Mouse (Mus musculus): Measurements from ENCODE around the gene Hoxa3. TPM values are rescaled to one million over a fixed set of nuclear protein-coding genes. Genes with fewer than 3 reads are reported as not detected.

Hoxa3 gene
- polyA plus RNA-seq, 1 experiment from 2014 or later, result 13.3 TPM

DNA sequence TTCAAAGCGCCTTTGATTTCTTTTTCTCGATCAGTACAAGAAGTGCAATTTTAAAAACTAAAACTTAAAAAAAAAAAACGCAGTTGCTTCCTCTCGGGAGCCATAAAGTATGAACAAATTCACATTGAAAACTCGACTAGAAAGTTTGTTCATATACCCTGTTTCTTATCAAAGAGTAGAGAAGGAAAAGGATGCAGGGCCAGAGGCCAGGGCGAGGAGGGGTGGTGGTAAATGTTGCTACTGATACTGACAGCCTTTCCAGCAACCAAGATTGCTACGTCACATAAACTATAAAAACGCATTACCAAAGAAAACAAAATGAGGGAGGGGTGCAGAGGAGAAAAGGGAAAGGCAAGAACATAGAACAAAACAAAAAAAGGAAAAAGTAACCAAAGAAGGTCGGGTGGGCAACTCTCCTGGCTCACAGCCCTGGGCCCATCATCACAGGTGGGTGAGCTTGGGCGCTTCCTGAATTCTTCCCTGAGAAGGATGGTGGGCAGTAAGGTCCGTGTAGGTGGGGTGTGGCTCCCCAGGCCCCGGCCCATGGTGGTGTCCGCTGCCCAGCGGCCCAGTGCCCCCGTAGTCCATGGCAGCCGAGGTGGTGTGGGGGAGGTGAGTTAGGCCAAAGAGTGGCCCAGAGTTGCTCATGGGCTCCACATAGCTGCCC lies 43.5 kb downstream of the Hoxa3 start:
- H3K36me3 ChIP-seq (ENCODE audit: control insufficient read depth, insufficient read depth, low read length), result no peaks in the 10 kb centered on the region
- H3K9me3 ChIP-seq (ENCODE audit: control insufficient read depth, low read length), result no peaks in the 10 kb centered on the region
- WGBS, result 7% methylated on average over 16 of the region's 16 CpGs
- peaks cover 45% of the 10 kb centered on the region for H3K27me3 ChIP-seq (ENCODE audit: control insufficient read depth, insufficient read depth, low read length)
- H3K4me2 ChIP-seq (replicated peaks; ENCODE audit: low read depth, low read length), result peak overlapping the region; percentile 88
- ATAC-seq (ENCODE audit: low FRiP score) (no peak), DNase-seq (ENCODE audit: low spot score) (no peak)
- H3K27ac ChIP-seq (ENCODE audit: low read depth, low read length), result peak overlapping the region; percentile 100
- H3K4me1 ChIP-seq (replicated peaks; ENCODE audit: control insufficient read depth, insufficient read depth, low read length), result peaks cover 8% of the 10 kb centered on the region; the same call in 1 of the 2 replicates
- peak overlapping the region; percentile 68 for H3K9ac ChIP-seq (ENCODE audit: low read depth, low read length)
- H3K4me3 ChIP-seq (ENCODE audit: low read depth, low read length), result peak overlapping the region; percentile 76

GRCm38 (mm10) chr6:52168191-52169055 lies 44.7 kb downstream of the Hoxa3 start:
- peak overlapping the region; percentile 88 for H3K4me2 ChIP-seq (replicated peaks; ENCODE audit: low read depth, low read length)
- H3K27me3 ChIP-seq (ENCODE audit: control insufficient read depth, insufficient read depth, low read length), result peaks cover 43% of the 10 kb centered on the region
- peak overlapping the region; percentile 98 for H3K9ac ChIP-seq (ENCODE audit: low read depth, low read length)
- H3K4me3 ChIP-seq (ENCODE audit: low read depth, low read length), result peak overlapping the region; percentile 76
- WGBS, result 1% methylated on average over 42 of the region's 42 CpGs
- no peaks in the 10 kb centered on the region for H3K36me3 ChIP-seq (ENCODE audit: control insufficient read depth, insufficient read depth, low read length)
- H3K9me3 ChIP-seq (ENCODE audit: control insufficient read depth, low read length), result no peaks in the 10 kb centered on the region
- DNase-seq (ENCODE audit: low spot score) (peak; percentile 76), ATAC-seq (ENCODE audit: low FRiP score) (no peak)
- H3K27ac ChIP-seq (ENCODE audit: low read depth, low read length), result peak overlapping the region; percentile 100
- peaks cover 8% of the 10 kb centered on the region; the same call in 1 of the 2 replicates for H3K4me1 ChIP-seq (replicated peaks; ENCODE audit: control insufficient read depth, insufficient read depth, low read length)

DNA sequence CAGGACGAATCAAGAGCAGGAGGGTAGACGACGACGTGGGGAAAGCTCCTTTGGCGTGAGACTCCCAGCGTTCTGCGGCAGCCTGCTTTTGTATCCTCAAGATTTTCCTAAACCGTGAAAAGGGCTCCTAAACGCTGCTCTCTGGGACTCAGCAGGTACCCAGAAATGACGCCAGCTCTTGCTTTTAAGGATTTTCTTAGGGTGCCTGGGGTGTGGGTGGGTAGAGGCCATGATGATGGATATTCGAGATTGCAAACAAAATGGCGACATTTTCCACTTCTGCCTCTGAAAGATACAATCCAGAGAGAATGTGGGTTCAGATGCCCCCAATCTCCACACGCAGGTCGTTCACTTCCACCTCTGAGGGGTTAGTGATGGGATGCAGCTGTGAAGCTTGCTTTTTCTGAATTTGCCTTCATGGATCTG lies 45.4 kb downstream of the Hoxa3 start:
- H3K4me3 ChIP-seq (ENCODE audit: low read depth, low read length), result peak overlapping the region; percentile 76
- H3K9me3 ChIP-seq (ENCODE audit: control insufficient read depth, low read length), result no peaks in the 10 kb centered on the region
- peaks cover 5% of the 10 kb centered on the region; the same call in 1 of the 2 replicates for H3K4me1 ChIP-seq (replicated peaks; ENCODE audit: control insufficient read depth, insufficient read depth, low read length)
- no peak for ATAC-seq (ENCODE audit: low FRiP score)
- peak overlapping the region; percentile 100 for H3K27ac ChIP-seq (ENCODE audit: low read depth, low read length)
- H3K27me3 ChIP-seq (ENCODE audit: control insufficient read depth, insufficient read depth, low read length), result peaks cover 38% of the 10 kb centered on the region
- H3K9ac ChIP-seq (ENCODE audit: low read depth, low read length), result peak overlapping the region; percentile 98
- DNase-seq (ENCODE audit: low spot score), result peak; percentile 72
- H3K4me2 ChIP-seq (replicated peaks; ENCODE audit: low read depth, low read length), result peak overlapping the region; percentile 88
- under 1% methylated on average over 14 of the region's 14 CpGs for WGBS
- H3K36me3 ChIP-seq (ENCODE audit: control insufficient read depth, insufficient read depth, low read length), result no peaks in the 10 kb centered on the region

GRCm38 (mm10) chr6:52167176-52167575 lies 46.0 kb downstream of the Hoxa3 start:
- H3K27ac ChIP-seq (ENCODE audit: low read depth, low read length), result peak overlapping the region; percentile 100
- DNase-seq (ENCODE audit: low spot score), result no peak
- H3K4me2 ChIP-seq (replicated peaks; ENCODE audit: low read depth, low read length), result peak overlapping the region; percentile 88
- WGBS, result 0% methylated on average over 1 of the region's 1 CpGs
- H3K4me3 ChIP-seq (ENCODE audit: low read depth, low read length), result peak overlapping the region; percentile 76
- H3K27me3 ChIP-seq (ENCODE audit: control insufficient read depth, insufficient read depth, low read length), result peaks cover 34% of the 10 kb centered on the region
- peak overlapping the region; percentile 98 for H3K9ac ChIP-seq (ENCODE audit: low read depth, low read length)
- peaks cover 5% of the 10 kb centered on the region; the same call in 1 of the 2 replicates for H3K4me1 ChIP-seq (replicated peaks; ENCODE audit: control insufficient read depth, insufficient read depth, low read length)
- no peaks in the 10 kb centered on the region for H3K9me3 ChIP-seq (ENCODE audit: control insufficient read depth, low read length)
- H3K36me3 ChIP-seq (ENCODE audit: control insufficient read depth, insufficient read depth, low read length), result no peaks in the 10 kb centered on the region
- no peak for ATAC-seq (ENCODE audit: low FRiP score)

- ATAC-seq (ENCODE audit: low FRiP score) (no peak), DNase-seq (ENCODE audit: low spot score) (peak; percentile 60)
- Histone ChIP-seq H3K27ac (ENCODE audit: low read depth, low read length) (peak overlapping the region; percentile 100), H3K9me3 (ENCODE audit: control insufficient read depth, low read length) (no peaks in the 10 kb centered on the region), H3K36me3 (ENCODE audit: control insufficient read depth, insufficient read depth, low read length) (no peaks in the 10 kb centered on the region), H3K27me3 (ENCODE audit: control insufficient read depth, insufficient read depth, low read length) (peaks cover 30% of the 10 kb centered on the region), H3K4me3 (ENCODE audit: low read depth, low read length) (peak overlapping the region; percentile 76), H3K4me2 (replicated peaks; ENCODE audit: low read depth, low read length) (peak overlapping the region; percentile 88), H3K9ac (ENCODE audit: low read depth, low read length) (peak overlapping the region; percentile 98), H3K4me1 (replicated peaks; ENCODE audit: control insufficient read depth, insufficient read depth, low read length) (peaks cover 5% of the 10 kb centered on the region; the same call in 1 of the 2 replicates)
- WGBS, result 4% methylated on average over 4 of the region's 4 CpGs
These were observed 46.6 kb downstream of the Hoxa3 start for GRCm38 (mm10) chr6:52166431-52167077.

GRCm38 (mm10) chr6:52165441-52166370 lies 47.4 kb downstream of the Hoxa3 start:
- Histone ChIP-seq H3K4me1 (replicated peaks; ENCODE audit: control insufficient read depth, insufficient read depth, low read length) (peaks cover 2% of the 10 kb centered on the region; the same call in 1 of the 2 replicates), H3K27ac (ENCODE audit: low read depth, low read length) (peak overlapping the region; percentile 100), H3K36me3 (ENCODE audit: control insufficient read depth, insufficient read depth, low read length) (no peaks in the 10 kb centered on the region), H3K4me2 (replicated peaks; ENCODE audit: low read depth, low read length) (peak overlapping the region; percentile 88), H3K9me3 (ENCODE audit: control insufficient read depth, low read length) (no peaks in the 10 kb centered on the region), H3K4me3 (ENCODE audit: low read depth, low read length) (peak overlapping the region; percentile 76), H3K27me3 (ENCODE audit: control insufficient read depth, insufficient read depth, low read length) (peaks cover 24% of the 10 kb centered on the region), H3K9ac (ENCODE audit: low read depth, low read length) (peak overlapping the region; percentile 98)
- WGBS, result under 1% methylated on average over 28 of the region's 28 CpGs
- DNase-seq (ENCODE audit: low spot score) (peak; percentile 71), ATAC-seq (ENCODE audit: low FRiP score) (no peak)

DNA sequence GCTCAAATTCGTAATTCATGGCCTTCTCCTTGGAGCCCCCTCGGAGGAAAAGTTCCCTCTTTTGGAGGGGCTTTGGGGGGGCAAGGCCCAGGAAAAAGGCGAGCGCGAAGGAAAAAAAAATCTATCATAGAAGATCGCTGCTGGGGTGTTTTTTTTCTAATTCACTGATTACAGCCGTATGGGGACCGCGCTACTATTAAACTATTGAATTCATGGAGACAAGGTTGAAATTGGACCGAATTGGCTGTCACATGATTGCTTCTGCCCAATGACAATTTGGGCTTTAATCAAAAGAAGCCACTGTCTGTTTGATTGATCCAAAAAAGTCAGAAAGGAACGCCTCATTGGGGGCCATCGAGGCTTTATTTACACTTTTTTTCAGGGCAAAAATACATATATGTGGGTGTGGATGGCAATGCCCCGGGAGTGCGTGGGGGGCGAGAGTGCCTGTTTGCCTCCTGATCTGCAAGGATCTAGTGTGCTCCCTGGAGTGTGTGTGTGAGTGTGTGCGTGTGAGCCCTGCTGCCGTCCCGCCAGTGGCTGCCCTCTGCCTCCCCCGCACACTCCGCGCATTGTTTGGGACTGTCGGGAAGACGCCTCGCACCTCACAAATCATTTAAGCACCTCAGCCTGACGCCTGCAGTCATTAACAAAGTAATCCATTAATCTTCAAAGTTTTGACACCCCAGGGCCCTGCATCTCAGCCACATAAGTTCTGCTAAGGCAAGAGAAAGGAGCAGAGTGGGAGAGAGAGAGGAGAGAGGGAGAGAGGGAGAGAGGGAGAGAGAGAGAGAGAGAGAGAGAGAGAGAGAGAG lies 48.3 kb downstream of the Hoxa3 start, which contains the start of gene Hoxa2:
Hoxa2 (minus strand) TSS at position 206 of the 815 bp plus-strand sequence.
- DNase-seq (ENCODE audit: low spot score), result peak; percentile 80
- peak within 1 kb of the TSS; percentile 88 for H3K4me2 ChIP-seq (replicated peaks; ENCODE audit: low read depth, low read length)
- H3K27ac ChIP-seq (ENCODE audit: low read depth, low read length), result peak within 1 kb of the TSS; percentile 100
- H3K27me3 ChIP-seq (ENCODE audit: control insufficient read depth, insufficient read depth, low read length), result peaks cover 20% of the 10 kb centered on the region
- no peaks in the 10 kb centered on the region for H3K4me1 ChIP-seq (replicated peaks; ENCODE audit: control insufficient read depth, insufficient read depth, low read length)
- WGBS, result under 1% methylated on average over 25 of the region's 25 CpGs
- no peaks in the 10 kb centered on the region for H3K9me3 ChIP-seq (ENCODE audit: control insufficient read depth, low read length)
- no peaks in the 10 kb centered on the region for H3K36me3 ChIP-seq (ENCODE audit: control insufficient read depth, insufficient read depth, low read length)
- H3K9ac ChIP-seq (ENCODE audit: low read depth, low read length), result peak within 1 kb of the TSS; percentile 98
- ATAC-seq (ENCODE audit: low FRiP score), result peak; percentile 77
- H3K4me3 ChIP-seq (ENCODE audit: low read depth, low read length), result peak within 1 kb of the TSS; percentile 76
